Mouse (Mus musculus) fibroblast of lung, adult 2 months (primary cell): ENCODE results near the gene Astn2.

ENCODE experiments used
- DNase-seq: peaks from one replicate; pipeline ENCODE4 v3.0.0-alpha.2; 2011; ENCODE audit warnings: low read depth

Astn2 gene

DNA sequence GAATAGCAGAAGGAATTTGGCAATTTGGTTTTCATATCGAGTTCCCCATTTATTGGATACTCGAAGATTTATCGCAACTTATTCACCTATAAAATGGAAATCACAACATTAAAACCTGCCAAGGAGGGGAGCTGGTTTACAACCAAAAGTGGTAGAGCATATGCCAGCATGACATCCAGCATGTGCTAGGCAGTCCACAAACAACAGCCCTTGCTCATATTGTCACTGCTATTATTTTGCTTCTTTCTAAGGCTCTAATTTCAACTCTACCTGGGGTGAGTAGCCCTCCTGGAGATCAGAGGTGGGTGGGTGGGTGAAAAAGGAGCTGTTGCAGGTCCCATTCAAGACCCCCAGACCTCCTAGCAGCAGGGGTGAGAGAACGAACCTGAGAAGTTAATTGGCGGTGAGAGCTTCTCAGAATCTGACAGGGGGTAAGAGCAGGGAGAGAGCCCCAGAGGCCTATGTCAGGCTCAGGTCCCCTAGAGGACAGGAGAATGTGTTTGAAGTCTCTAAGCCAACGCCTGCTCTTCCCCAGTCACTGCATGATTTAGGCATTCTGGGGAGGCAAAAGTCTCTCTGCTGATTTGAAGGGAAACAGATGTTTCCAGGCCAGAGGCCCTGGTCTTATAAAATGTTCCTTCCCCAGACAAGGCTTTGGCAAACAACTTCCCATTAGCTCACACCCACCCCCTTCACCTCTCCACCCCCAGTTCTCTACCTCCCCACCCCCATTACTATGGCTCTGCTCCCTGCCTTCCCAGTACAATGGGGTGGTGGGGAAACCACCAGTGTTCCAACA is 1001.4 kb downstream of the Astn2 start:
- DNase-seq = no peak

DNA sequence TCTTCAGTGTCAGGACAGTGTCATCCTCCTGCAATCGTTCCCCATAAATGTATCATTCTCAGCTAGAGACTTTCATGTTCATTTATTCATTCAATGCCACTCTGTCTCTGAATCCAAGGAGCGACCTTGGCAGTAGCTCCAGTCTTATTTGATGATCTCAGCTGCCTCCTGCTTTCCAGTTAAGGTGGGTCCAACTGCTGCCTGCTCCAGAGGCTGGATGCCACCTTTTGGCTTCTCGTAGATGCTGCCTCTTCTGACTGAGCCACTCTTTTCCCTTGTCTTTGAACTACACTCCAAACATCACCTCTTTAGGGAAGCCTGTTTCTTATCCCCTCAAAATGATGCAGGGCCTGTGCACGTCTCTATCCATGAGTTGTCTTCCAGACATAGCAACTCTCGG is 1002.1 kb downstream of the Astn2 start:
- no peak for DNase-seq

DNA sequence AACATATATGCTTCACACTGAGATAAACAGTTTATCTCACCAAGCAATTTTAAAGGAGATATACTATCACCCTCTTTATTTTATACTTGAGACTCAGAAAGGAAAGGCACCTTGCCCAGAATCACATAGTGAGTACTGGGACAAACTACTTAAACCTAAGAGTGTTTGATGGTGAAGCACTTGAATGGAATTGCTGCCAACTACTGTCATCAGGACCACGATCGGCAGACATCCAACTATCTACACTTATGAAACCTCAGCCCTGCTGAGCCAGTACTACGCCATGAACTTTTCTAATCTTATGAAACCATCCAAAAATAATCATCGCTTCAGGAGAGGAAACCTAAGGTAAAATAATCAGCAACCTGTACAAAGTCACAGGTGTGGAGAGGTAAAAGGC is 1005.0 kb downstream of the Astn2 start:
- DNase-seq = no peak

DNA sequence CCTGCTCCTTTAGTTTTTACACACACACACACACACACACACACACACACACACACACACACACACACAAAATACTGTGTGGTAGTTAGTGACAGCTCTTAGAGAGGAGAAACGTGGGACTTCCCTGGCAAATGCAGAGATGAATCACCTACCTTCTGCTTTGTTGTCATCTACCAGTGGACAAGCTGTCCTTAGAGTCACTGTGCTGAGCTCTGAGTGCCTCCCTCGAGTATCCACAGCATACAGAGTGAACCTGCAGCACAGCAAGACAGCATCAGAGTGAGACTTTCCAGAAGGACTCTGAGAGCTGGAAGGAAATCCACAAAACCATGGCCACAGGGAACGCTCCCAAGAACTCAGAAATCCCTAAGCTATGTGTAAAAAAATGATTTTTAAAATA is 1007.6 kb downstream of the Astn2 start:
- no peak for DNase-seq

DNA sequence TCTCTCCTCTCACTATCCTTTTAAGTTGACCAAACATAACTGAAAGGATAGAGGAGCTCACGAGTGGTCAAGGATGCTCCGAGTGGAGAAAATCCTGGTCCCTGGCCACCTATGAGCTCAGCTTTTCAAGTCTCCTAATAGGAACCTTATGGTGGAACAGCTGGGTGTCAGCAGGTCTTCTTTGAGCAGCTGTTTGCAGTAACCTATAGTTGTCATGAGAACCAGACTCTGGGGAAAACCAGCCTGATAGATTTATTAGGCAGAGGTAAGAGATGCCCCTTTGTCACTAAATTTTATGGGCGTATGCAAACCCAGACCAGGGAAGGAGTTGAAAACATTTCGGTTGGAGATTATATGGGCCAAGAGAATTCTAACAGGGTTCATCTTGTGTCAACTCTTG is 1013.4 kb downstream of the Astn2 start:
- DNase-seq = no peak

DNA sequence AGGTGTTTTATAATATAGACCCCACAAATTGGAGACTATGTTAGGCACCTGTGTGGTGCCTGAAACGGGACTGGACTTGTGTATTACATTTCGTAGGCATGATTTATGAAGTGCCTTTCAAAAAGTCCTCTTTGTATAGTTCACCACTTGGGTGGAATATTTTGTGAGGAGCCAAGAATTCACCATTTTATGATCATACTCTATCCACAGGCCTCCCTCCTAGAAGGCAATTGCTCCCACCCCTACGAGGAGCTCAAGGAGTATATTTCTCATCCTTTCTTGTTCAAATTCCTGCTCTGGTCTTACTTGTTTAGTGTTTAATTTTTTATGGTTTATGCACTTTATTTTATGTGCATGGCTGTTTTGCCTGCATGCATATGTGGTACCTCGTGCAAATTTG is 1021.3 kb downstream of the Astn2 start:
- no peak for DNase-seq

DNA sequence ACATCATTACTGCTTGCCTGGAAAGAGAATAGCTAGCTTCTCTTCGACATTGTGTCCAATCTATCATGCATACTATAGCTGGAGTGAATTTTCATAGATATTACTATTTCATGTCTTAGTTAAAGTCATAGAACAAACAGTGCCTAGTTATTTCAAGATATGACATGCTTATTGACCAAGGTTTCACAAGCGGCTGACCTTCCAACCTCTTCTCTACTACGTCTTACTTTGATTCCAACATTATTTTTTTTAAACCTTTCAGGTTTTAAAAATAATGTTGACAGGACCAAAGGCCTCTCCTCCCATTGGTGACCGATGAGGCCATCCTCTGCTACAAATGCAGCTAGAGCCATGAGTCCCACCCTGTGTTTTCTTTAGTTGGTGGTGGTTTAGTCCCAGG is 1025.0 kb downstream of the Astn2 start:
- no peak for DNase-seq

DNA sequence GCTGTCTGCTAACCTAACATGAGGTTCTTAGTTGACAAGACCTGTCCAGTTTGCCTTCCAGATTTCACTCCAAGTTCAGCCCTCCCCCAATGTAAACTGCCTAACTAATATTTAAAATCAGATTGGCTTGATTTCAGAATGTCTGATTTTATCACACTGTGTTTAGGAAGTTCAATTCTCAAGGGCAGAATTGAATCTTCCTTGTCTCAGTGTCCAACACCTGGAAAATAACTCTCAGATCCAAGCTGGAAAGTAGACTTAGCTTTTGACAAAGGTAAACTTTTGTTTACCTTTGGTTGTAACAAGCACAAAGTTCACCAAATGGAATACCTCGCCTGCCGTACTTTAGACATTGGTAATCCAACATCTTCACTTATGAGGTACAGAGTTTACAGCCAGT is 1027.8 kb downstream of the Astn2 start:
- DNase-seq = no peak

DNA sequence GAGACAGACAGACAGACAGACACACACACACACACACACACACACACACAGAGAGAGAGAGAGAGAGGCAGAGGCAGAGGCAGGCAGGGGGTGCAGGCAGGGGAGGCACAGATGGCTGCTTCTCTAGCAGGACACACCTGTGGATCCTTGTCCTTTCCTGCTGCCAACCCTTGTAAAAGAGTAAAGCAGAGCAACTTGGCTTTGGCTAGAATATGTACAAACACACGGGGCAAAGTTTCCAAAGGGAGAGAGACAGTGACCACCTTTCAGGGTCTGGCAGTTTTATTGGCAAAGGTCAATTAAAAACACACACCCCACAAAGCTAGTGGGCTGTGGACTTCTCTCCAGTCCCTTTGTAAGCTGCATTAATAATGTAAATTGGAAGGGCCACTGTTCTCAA is 1030.6 kb downstream of the Astn2 start:
- no peak for DNase-seq

DNA sequence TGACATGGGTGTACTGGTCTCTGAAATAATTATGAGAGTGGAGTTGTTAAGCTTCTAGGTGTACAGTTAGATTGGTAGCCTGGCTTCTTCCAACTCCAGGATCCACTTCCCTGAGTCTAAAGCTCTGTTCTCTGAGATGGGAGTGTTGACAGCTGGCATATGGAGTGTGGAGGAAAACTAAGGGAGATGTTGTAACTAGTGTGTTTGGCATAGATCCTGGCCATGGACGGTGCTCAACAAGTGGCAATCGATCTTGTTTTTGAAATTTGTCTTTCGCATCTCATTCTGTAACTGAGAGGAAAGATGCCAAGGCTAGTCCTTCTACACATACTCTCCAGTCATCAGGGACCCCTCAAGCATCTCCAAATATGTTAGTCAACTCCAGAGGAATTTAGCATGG is 1031.7 kb downstream of the Astn2 start:
- peak; percentile 73 for DNase-seq

DNA sequence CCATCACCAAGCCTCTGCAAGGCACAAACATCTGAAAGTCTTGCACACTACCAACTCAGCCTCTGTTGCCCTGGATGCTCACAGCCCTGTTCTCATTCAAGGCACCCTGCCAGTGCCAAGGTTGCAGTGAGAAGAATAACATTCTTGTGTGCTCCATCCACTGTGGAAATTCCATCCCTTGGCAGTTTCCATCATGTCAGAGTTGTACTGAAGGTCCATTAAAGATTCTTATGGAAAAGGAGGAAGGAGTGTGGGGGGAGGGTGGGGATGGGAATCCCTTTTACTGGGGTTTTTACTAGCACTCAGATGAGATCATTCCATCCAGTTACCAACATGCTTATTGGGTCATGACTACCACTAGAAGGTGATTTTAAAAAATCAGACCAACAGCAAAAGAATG is 1037.3 kb downstream of the Astn2 start:
- no peak for DNase-seq

DNA sequence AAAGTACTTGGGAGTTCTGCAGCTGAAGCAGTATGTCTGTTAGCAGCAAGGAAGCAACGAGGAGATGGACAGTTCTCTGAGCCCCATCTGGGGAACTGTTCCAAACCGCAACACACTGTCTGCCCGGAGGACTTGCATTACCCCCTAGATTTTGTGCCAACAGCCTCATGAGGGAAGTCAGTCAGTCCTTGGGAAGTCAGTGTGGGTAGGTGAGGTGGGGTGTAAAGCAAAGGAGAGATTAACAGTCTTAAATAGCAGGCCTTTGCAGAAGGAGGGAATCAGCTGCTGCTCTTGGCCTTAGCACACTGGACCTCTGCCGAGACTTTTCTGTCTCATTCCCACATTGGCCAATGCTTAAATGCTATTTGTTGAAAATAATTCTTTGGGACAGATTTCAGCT is 1049.8 kb downstream of the Astn2 start:
- peak; percentile 53 for DNase-seq

DNA sequence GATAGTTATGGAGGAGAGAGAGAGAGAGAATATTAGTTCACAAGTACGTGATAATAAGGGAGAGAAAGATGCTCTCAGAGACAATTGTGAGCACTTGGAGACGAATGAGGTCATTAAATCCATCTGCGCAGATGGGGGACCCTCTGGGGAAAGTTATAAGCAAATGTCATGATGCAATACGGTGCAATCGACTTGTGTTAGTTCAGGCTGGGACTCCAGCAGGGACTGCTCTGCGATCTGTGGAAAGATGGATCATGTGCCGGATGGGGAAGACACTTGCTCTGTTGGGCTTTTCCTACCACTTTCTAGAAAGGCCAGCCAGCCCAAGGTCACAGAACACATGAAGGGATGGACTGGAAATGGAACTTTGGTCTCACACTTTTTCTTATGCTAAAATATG is 1053.9 kb downstream of the Astn2 start:
- DNase-seq = no peak

DNA sequence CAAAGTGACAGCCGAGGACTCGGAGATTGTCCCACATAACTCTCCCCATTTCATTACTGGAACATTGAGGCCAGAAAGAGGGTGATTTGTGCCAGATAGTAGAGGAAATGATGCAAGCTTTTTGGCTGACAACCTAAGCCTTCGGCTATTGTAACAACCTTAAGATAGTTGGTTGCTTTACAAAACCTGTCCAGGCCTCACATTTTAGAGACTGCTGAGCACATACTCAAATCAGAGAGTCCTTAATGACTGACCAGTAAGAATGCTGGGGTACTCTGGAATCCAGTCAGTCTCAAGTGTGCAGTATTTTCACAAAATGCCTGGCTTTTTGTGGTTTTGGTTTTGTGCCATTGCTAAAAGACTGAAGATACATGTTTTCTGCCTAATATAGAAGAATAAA is 1062.6 kb downstream of the Astn2 start:
- DNase-seq = no peak

DNA sequence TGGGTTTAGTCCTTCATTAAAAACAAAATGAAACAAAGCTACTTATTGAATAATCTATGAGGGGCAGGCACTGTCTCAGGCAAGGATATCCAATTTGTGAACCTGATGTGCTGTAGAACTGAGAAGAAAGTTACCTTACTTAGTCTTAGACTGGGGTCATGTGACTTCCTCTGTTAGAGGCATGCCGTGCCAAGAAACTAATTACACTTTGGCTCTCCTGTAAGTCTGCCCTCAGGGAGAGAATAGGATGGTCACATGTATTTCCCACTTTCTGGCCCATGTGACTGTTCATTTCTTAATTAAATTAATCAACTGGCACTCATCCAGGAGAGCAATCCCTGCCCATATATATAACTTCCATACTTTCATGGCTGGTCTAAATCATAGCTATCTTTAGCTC is 1070.7 kb downstream of the Astn2 start:
- DNase-seq = no peak
